Mouse (Mus musculus) hindbrain, postnatal 0 days (tissue): ENCODE results near the gene Hsd17b11. TPM values are rescaled to one million over a fixed set of nuclear protein-coding genes. Genes with fewer than 3 reads are reported as not detected.

Source experiments
- ATAC-seq: fragments of 200-750 bp; cut with Nextera tagmentation; 2 replicates; pipeline ENCODE4 v1.8.0; 2017; ENCODE audit warnings: mild to moderate bottlenecking, moderate TSS enrichment, moderate library complexity
- DNase-seq: peaks from one replicate; pipeline ENCODE4 v3.0.0-alpha.2; 2015; ENCODE audit warnings: low spot score
- H3K27ac ChIP-seq: fragments of 300-500 bp; sonication (generic); 2 replicates; pipeline ENCODE4 v1.5.1; 2014; ENCODE audit warnings: mild to moderate bottlenecking
- H3K27me3 ChIP-seq: fragments of 300-500 bp; sonication (generic); 2 replicates; pipeline ENCODE4 v1.6.1; 2014; ENCODE audit warnings: low read length, mixed read lengths; ENCODE audit not compliant: insufficient read depth
- H3K36me3 ChIP-seq: fragments of 300-500 bp; sonication (generic); 2 replicates; pipeline ENCODE4 v1.6.1; 2014; ENCODE audit warnings: low read length, mixed read lengths; ENCODE audit not compliant: insufficient read depth
- H3K4me1 ChIP-seq: fragments of 300-500 bp; sonication (generic); 2 replicates; pipeline ENCODE4 v1.6.1; 2014; ENCODE audit warnings: antibody characterized with exemption, low read length, mixed read lengths; ENCODE audit not compliant: insufficient read depth
- H3K4me2 ChIP-seq: fragments of 300-500 bp; sonication (generic); 2 replicates; pipeline ENCODE4 v1.6.1; 2014; ENCODE audit warnings: low read depth, mild to moderate bottlenecking, low read length, moderate library complexity, mixed read lengths
- H3K4me3 ChIP-seq: fragments of 300-500 bp; sonication (generic); 2 replicates; pipeline ENCODE4 v1.5.1; 2014; ENCODE audit warnings: low read length
- H3K9ac ChIP-seq: fragments of 300-500 bp; sonication (generic); replicated peaks from 2 replicates; pipeline ENCODE4 v1.6.1; 2014; ENCODE audit warnings: mild to moderate bottlenecking, low read length, moderate library complexity, mixed read lengths
- H3K9me3 ChIP-seq: fragments of 300-500 bp; sonication (generic); 2 replicates; pipeline ENCODE4 v1.6.1; 2016; ENCODE audit warnings: low read length, mixed read lengths
- CTCF ChIP-seq: IDR thresholded peaks from 2 replicates; pipeline ENCODE4 v1.5.1; 2016; ENCODE audit warnings: antibody characterized with exemption, control low read depth, low read depth
- WGBS: fragments of 180-500 bp; shearing (Covaris S2); extraction: QIAGEN DNeasy Blood & Tissue Kit; methylation state at CpG from one replicate; pipeline ENCODE4 v1.1.7; 2014; 5-methylcytosine and 5-hydroxymethylcytosine counted together
- polyA plus RNA-seq: library from polyadenylated mRNA; unstranded; fragments of >200 nt; fragmentation: Nextera tagmentation; extraction: Ambion mirVana; gene quantifications from 2 replicates; pipeline ENCODE4 v1.2.1, GENCODE M21; 2015
- total RNA-seq: library from RNA; depleted of rRNA; stranded (reverse); fragments of >200 nt; gene quantifications from 2 replicates; pipeline ENCODE4 v1.2.3, GENCODE M21; 2014; rRNA removed

The Hsd17b11 gene
- 15.2 and 20.5 TPM in 2 replicates for total RNA-seq
- polyA plus RNA-seq, result 4.5 and 5.4 TPM in 2 replicates

DNA sequence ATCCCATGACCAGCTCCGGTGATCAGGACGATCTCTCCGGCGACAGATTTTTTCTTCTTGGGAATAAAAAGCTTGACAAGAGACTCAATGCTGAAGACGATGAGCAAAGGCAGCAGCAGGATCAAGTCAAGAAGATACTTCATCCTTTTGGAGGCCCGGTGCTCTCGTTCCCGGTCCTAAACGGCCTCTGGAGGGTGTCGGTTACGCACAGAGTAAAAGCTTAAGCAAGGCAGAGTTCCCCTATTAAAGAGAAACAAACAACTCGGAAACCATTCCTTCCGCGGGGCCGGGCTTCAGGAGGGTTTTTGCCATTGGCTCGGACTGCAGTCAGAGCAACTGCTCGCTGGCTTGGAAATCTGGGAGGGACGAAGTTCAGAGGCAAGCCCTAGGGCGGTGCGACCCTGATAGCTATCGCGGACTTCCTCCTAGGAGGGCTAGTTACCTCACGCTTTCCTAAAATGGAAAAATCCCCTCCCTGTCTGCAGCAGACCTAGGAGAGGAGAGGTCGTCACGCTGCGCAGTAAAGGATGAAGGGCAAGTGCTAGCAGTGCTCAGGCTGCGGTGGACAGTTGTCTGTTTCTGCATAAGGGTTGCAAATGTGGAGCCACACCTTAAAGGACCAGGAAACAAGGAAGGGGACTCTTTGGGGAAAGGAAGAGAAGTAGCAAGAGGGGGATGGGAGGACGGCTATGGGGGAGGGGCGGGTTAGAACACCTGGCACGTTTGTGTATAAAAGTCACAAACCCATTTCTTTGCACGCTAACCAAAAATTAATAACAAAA, at the start of gene Hsd17b11:
TSS of gene Hsd17b11 (minus strand) at position 323 of the 782 bp plus-strand sequence.
- H3K4me1 ChIP-seq, result peaks cover 8% of the 10 kb centered on the region
- H3K27ac ChIP-seq, result peak within 1 kb of the TSS; percentile 77
- DNase-seq, result peak; percentile 82
- no peaks in the 10 kb centered on the region for H3K27me3 ChIP-seq
- ATAC-seq, result peak; percentile 86
- peak within 1 kb of the TSS; percentile 70 for H3K9ac ChIP-seq
- H3K9me3 ChIP-seq, result no peaks in the 10 kb centered on the region
- peak; percentile 9; the same call in 1 of the 2 replicates for TF ChIP-seq CTCF
- WGBS, result under 1% methylated on average over 31 of the region's 31 CpGs
- H3K36me3 ChIP-seq, result no peaks in the 10 kb centered on the region; the same call in 1 of the 2 replicates
- peak within 1 kb of the TSS; percentile 54 for H3K4me3 ChIP-seq
- H3K4me2 ChIP-seq, result peak within 1 kb of the TSS; percentile 91

DNA sequence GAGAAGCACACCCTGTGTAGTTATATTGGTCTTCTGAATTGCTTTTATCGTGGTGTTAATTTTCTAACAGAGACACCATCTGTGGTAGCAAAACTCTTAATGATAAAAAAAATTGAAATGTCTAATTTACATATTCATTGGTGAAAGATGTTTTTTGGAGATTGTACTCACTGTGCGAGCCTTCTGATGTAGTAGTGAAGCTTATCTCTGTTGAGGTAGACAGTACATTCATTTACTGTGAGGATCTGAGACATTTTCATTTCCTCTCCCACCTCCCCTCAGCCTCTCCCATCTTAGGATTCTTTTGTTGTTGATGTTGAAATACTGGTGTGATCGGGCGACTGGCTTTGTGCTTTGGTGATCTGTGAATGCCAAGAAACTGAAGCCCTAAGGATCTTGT, 49.3 kb upstream of the Hsd17b11 start:
- Histone ChIP-seq H3K36me3 (no peaks in the 10 kb centered on the region), H3K9ac (no peak overlapping the region), H3K9me3 (no peaks in the 10 kb centered on the region), H3K27ac (no peak overlapping the region), H3K4me3 (no peak overlapping the region), H3K4me2 (no peak overlapping the region), H3K27me3 (no peaks in the 10 kb centered on the region), H3K4me1 (0 out of 2 replicates have a peak, but pooled peaks cover 8% of the 10 kb centered on the region)
- ATAC-seq (no peak), DNase-seq (no peak)
- no peak for TF ChIP-seq CTCF
- WGBS, result 57% methylated on average over 4 of the region's 4 CpGs

DNA sequence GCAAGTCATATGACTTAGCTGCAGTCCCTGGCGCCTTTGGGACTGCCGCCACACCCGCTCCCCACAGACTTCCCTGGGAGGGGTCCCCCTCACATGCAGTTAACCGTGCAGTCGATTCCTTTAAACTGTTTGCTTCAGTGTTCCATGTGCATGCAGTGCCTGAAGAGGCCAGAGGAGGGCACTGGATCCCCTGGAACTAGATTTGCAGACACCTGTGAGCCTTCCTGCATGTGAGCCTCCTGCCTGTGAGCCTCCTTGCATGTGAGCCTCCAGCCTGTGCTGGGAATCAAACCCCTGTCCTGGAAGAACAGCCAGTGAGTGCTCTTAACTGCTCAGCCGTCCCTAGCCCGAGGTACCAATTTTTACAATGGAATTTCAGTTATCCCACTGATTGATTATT, 47.0 kb upstream of the Hsd17b11 start:
- DNase-seq, result peak; percentile 44

DNA sequence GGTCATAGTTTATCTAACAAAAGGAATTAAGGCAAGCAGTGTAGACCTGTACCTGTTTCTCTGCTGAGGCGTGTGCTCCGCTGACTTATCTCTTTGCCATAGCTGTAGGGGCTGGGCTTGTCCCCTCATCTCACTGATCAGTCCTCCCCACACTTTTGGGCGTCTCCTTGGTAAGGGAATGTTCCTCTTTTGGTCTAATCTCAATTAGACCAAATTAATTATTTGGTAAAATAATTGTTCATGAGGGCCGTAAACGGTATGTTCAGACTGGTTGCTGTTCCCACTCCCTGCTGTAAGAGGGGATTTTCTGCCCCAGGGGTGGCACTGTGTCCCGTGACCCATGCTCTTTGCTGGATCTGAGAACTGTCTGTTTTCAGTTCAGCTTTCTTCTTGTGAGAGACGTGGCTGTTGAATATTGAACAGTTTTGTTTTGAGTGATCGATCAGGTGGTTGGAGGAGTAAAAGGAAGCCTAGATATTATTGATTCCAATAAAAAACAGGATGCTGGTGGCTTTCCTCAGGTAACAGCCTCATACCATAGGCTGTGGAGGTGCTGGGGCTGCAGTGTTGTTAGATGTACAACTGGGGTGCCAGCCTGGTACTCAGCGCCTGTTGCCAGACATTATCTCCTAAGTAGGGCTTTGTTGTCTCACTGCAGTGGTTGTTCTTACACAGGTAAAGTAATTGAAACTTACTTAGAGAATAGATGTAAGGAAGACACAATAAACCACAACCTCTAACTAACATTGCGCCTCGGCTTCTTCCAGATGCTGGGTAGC, 41.2 kb upstream of the Hsd17b11 start:
- Histone ChIP-seq H3K27me3 (no peaks in the 10 kb centered on the region), H3K4me2 (no peak overlapping the region), H3K9ac (no peak overlapping the region), H3K36me3 (peaks cover 12% of the 10 kb centered on the region; the same call in 1 of the 2 replicates), H3K27ac (peak overlapping the region; percentile 27; the same call in 1 of the 2 replicates), H3K4me1 (no peaks in the 10 kb centered on the region), H3K4me3 (no peak overlapping the region), H3K9me3 (no peaks in the 10 kb centered on the region)
- WGBS, result 87% methylated on average over 11 of the region's 11 CpGs
- DNase-seq (no peak), ATAC-seq (no peak)
- TF ChIP-seq CTCF, result no peak

More for the DNA sequence above, 47.0 kb upstream of the Hsd17b11 start:
- Histone ChIP-seq H3K27me3 (no peaks in the 10 kb centered on the region), H3K9ac (no peak overlapping the region), H3K4me1 (0 out of 2 replicates have a peak, but pooled peaks cover 8% of the 10 kb centered on the region), H3K27ac (no peak overlapping the region), H3K4me3 (no peak overlapping the region), H3K36me3 (peaks cover 4% of the 10 kb centered on the region; the same call in 1 of the 2 replicates), H3K4me2 (no peak overlapping the region), H3K9me3 (no peaks in the 10 kb centered on the region)
- WGBS, result 79% methylated on average over 7 of the region's 7 CpGs
- no peak; the same call in 1 of the 2 replicates for ATAC-seq
- TF ChIP-seq CTCF, result peak; percentile 76

DNA sequence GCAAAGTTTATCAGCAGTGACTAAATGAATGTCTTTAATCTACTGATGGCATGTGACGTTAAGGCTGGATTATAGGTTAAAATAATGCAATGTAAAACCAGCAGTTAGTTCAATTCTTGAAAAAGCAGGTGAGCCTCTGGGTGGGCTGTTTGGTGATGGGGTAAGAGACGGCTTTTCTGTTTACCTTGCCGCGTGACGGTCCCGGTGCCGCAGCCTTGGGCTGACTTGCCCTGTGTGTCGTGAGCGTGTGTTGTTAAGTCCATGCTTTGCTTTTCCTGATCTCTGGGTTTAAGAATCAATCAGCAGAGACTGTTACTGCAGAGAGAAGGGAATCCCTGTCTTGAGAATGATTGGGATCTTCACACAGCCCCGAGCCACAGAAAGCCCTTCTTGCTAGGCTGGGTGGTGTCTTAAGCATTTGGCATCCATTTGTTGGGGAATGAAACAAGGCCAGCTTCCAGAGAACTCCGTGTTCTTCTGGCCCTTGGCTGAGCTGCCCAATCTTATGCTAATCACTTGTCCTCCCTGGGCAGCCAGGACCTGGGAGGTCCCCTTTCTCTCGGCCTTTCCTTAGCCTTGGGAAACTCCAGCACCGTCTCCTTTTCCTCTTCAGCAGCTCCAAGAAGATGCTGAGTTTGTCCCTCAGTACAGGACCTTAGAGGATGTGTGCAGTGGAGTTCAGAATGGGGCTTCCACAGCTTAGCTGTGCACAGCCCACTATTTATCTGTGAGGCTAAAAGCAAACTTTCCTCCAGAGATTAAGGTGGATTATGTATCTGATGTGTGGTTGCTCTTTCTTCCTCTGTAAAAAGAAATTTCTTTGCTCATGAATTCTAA, 40.4 kb upstream of the Hsd17b11 start:
- TF ChIP-seq CTCF, result no peak
- peak; percentile 85 for ATAC-seq
- peak; percentile 48 for DNase-seq
- WGBS, result 76% methylated on average over 13 of the region's 13 CpGs
- peaks cover 12% of the 10 kb centered on the region; the same call in 1 of the 2 replicates for H3K36me3 ChIP-seq
- no peaks in the 10 kb centered on the region for H3K9me3 ChIP-seq
- no peaks in the 10 kb centered on the region for H3K27me3 ChIP-seq
- H3K4me1 ChIP-seq, result no peaks in the 10 kb centered on the region
- H3K4me3 ChIP-seq, result no peak overlapping the region
- H3K27ac ChIP-seq, result peak overlapping the region; percentile 67
- no peak overlapping the region for H3K4me2 ChIP-seq
- no peak overlapping the region for H3K9ac ChIP-seq

DNA sequence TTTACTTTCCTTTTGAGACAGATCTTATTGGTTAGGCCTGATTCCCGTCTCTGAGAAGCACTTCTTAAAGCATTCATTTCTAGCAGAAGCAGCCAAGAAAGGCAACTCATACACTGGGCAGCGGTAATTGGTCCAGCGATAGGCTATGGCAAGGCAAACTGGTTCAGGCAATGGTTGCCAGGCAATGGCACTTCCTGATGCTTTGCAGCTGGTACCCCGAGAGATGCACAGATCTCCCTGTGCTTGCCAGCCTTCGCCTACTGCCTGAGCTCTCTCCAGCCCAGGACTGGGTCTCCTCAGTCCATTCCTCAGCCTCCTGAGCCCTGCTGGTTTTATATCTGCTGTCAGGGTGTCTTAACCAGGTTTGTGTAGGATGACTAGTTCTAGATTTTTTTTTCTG, 38.7 kb upstream of the Hsd17b11 start:
- Histone ChIP-seq H3K4me2 (no peak overlapping the region), H3K9me3 (no peaks in the 10 kb centered on the region), H3K27ac (no peak overlapping the region), H3K4me3 (no peak overlapping the region), H3K4me1 (no peaks in the 10 kb centered on the region), H3K36me3 (peaks cover 12% of the 10 kb centered on the region; the same call in 1 of the 2 replicates), H3K27me3 (no peaks in the 10 kb centered on the region), H3K9ac (no peak overlapping the region)
- no peak for ATAC-seq
- TF ChIP-seq CTCF, result no peak
- WGBS, result 61% methylated on average over 5 of the region's 5 CpGs
- DNase-seq, result peak; percentile 56
